Mouse (Mus musculus): ENCODE measurements around the gene Sipa1. TPM values are rescaled to one million over a fixed set of nuclear protein-coding genes. Genes with fewer than 3 reads are reported as not detected.
A peak's percentile ranks its signal among the peaks of the same experiment; 100 is the strongest.

Gene Sipa1
- polyA plus RNA-seq, 1 experiment from 2014 or later: 49.3 TPM

DNA sequence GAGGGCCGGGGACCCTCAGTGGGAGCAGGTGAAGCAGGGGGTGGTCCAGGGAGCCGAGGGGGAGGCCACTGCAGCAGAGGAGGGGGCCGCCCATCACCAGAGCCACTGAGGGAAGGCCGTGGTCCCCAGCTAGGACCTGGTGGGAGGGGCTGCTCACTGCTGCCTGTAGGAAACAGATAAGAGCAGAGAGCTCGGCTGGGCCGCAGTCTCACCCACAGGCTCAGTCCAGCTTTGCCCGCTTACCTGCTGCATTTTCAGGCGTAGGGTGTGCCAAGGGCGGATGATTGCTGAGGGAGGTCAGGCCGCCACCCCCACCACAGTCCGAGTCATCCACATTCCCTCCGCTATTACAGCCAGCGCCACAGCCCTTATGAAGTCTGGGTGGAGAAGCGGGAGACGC is 2.0 kb upstream of the Sipa1 start:
- DNase-seq (no peak), ATAC-seq (ENCODE audit: insufficient read depth) (no peak)
- H3K27ac ChIP-seq (ENCODE audit: low read depth): no peak overlapping the region
- no peak overlapping the region for H3K9ac ChIP-seq
- no peak overlapping the region for H3K4me3 ChIP-seq (ENCODE audit: low read depth, low read length)
- peaks cover 5% of the 10 kb centered on the region; the same call in 1 of the 2 replicates for H3K4me1 ChIP-seq (ENCODE audit: insufficient read depth)
- WGBS: 83% methylated on average over 15 of the region's 15 CpGs
- peaks cover 43% of the 10 kb centered on the region for H3K36me3 ChIP-seq (ENCODE audit: insufficient read depth)
- no peak for TF ChIP-seq CTCF (IDR thresholded peaks at IDR 0.05; ENCODE audit: low read depth)
- H3K9me3 ChIP-seq (ENCODE audit: low read depth, low read length): no peaks in the 10 kb centered on the region
- H3K27me3 ChIP-seq (ENCODE audit: insufficient read depth, low read length): no peaks in the 10 kb centered on the region
- no peak overlapping the region for H3K4me2 ChIP-seq

DNA sequence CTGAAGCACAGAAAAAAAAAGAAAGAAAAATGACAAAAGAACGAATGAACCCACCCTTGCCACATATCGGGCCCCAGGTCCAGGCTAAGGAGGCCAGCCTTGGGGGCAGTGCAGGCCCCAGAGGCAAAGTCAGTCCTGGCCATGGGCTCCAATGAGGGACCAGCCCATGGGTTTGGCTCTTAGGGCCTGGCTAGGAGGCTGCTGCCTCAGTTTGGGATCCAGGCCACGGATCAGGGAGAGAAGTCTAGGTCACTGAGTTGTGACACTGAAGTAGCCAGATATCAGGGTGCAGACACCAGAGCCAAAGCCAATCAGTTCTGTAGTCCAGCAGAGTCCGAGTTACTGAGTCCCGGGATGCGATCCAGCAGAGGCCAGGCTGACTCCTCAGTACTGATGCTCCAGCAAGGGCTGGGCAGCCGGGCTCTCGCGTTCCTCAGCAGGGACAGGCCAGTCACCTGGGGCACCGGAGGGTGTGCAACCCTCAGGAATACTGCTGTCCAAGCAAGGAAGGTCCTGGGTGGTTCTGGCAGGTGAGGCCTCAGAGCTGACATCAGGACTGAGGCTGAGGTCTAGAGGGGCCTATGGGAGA is 1.3 kb upstream of the Sipa1 start:
- TF ChIP-seq CTCF (IDR thresholded peaks at IDR 0.05; ENCODE audit: low read depth): no peak
- ATAC-seq (ENCODE audit: insufficient read depth) (no peak), DNase-seq (no peak)
- no peak overlapping the region for H3K4me2 ChIP-seq
- H3K27ac ChIP-seq (ENCODE audit: low read depth): no peak overlapping the region
- H3K9ac ChIP-seq: no peak overlapping the region
- peaks cover 46% of the 10 kb centered on the region for H3K36me3 ChIP-seq (ENCODE audit: insufficient read depth)
- peaks cover 5% of the 10 kb centered on the region; the same call in 1 of the 2 replicates for H3K4me1 ChIP-seq (ENCODE audit: insufficient read depth)
- no peak overlapping the region for H3K4me3 ChIP-seq (ENCODE audit: low read depth, low read length)
- no peaks in the 10 kb centered on the region for H3K9me3 ChIP-seq (ENCODE audit: low read depth, low read length)
- H3K27me3 ChIP-seq (ENCODE audit: insufficient read depth, low read length): no peaks in the 10 kb centered on the region
- 87% methylated on average over 10 of the region's 10 CpGs for WGBS

DNA sequence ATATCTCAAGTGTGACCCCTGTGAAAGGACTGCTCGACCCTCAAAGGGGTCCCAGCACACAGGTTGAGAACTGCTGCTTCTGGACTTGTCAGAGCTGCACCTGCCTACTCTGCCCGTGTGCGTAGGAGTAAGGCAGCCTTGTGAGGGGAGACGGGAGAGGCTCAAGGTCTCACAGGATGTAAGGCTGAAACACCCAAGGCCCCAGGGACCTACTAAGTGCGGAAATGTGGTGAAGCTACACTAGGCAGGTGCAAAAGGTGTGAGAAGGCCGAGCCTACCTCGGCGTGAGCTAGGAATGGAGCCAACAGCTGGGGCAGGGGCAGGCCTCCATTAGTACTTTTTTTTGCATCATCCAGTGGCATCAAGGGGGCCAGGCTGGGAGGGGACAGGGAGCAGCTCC is 1.2 kb downstream of the Sipa1 start:
- Histone ChIP-seq H3K9me3 (ENCODE audit: low read depth, low read length) (no peaks in the 10 kb centered on the region), H3K4me2 (peak overlapping the region; percentile 60), H3K4me3 (ENCODE audit: low read depth, low read length) (peak overlapping the region; percentile 58), H3K4me1 (ENCODE audit: insufficient read depth) (peaks cover 5% of the 10 kb centered on the region; the same call in 1 of the 2 replicates), H3K9ac (peak overlapping the region; percentile 60), H3K27ac (ENCODE audit: low read depth) (peak overlapping the region; percentile 91; the same call in 1 of the 2 replicates), H3K36me3 (ENCODE audit: insufficient read depth) (peaks cover 55% of the 10 kb centered on the region), H3K27me3 (ENCODE audit: insufficient read depth, low read length) (no peaks in the 10 kb centered on the region)
- DNase-seq (no peak), ATAC-seq (ENCODE audit: insufficient read depth) (no peak)
- WGBS: 61% methylated on average over 8 of the region's 8 CpGs
- TF ChIP-seq CTCF (IDR thresholded peaks at IDR 0.05; ENCODE audit: low read depth): no peak

DNA sequence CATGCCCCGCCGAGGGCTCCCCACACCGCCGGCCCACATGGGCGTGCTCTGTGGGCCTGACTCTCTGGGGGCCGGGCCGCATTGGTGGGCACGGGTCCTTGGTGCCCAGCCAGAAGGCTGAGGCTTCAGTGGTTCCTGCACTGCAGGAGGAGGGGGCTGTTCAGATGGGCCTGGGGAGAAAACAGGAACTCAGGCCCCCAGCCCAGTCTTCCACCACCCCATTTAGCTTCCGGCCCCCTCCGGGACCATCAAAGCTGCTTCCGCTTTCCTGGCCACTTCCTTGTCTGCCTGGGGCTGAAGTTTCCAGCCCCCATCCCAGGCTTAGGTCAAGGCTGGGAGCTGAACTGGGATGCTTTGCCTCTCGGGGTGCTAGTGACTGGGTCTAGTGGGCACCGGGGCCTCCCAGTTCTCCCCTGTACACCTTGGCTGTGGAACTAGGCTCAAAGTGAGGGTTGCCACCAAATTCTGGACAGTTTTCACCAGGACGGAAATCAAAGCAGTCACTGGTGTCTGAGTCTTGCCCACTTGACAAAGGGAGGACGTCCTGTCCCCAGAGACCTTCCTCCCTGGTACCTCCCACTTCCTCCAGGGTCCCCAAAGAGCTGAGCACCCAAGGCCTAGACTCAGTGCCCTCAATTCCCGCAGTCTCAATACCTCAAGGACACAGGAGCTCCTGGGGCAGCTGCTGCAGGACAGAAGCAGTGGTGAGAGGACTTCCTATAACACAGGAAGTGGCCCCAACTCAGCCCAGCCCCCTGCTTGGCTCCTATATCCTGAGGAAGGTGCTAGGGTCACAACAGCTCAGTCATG is 2.4 kb downstream of the Sipa1 start:
- ATAC-seq (ENCODE audit: insufficient read depth): no peak
- WGBS: 68% methylated on average over 16 of the region's 16 CpGs
- DNase-seq: peak; percentile 53
- H3K27me3 ChIP-seq (ENCODE audit: insufficient read depth, low read length): no peaks in the 10 kb centered on the region
- no peaks in the 10 kb centered on the region for H3K9me3 ChIP-seq (ENCODE audit: low read depth, low read length)
- H3K4me2 ChIP-seq: peak overlapping the region; percentile 60
- H3K9ac ChIP-seq: peak overlapping the region; percentile 23; the same call in 1 of the 2 replicates
- H3K4me1 ChIP-seq (ENCODE audit: insufficient read depth): peaks cover 5% of the 10 kb centered on the region; the same call in 1 of the 2 replicates
- TF ChIP-seq CTCF (IDR thresholded peaks at IDR 0.05; ENCODE audit: low read depth): no peak
- peak overlapping the region; percentile 26 for H3K4me3 ChIP-seq (ENCODE audit: low read depth, low read length)
- peak overlapping the region; percentile 91 for H3K27ac ChIP-seq (ENCODE audit: low read depth)
- H3K36me3 ChIP-seq (ENCODE audit: insufficient read depth): peaks cover 48% of the 10 kb centered on the region

DNA sequence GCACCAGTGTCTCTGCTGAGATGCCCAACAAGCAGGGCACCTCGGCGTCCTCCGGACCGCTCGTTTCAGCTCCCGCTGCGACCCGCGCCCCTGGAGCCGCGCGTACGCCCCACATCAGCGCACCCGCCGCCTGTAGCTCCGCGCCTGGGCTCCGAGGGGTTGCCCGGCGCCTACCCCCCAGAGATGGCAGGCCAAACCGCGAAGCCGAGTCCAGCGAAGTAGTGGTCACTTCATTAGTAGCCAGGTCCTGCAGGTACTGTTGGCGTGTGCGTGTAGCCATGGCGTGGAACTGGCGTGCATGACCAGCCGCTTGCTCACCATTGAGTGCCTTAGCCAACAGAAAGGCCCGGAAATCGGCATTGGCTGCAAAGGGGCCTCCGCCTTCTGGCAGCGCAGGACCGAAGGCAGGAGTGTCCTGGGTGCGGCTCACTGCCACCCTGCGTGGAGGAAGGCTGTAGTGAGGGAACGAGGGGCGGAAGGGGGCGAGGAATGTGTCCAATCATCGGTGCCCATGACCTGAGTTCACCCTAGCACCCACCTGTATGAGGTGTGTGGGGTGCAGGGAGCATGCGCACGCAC is 8.7 kb downstream of the Sipa1 start:
- H3K9ac ChIP-seq: peak overlapping the region; percentile 46
- TF ChIP-seq CTCF (IDR thresholded peaks at IDR 0.05; ENCODE audit: low read depth): no peak
- H3K9me3 ChIP-seq (ENCODE audit: low read depth, low read length): no peaks in the 10 kb centered on the region
- ATAC-seq (ENCODE audit: insufficient read depth) (peak; percentile 26), DNase-seq (peak; percentile 57)
- H3K27me3 ChIP-seq (ENCODE audit: insufficient read depth, low read length): peaks cover 17% of the 10 kb centered on the region
- WGBS: 11% methylated on average over 43 of the region's 43 CpGs
- peaks cover 64% of the 10 kb centered on the region for H3K36me3 ChIP-seq (ENCODE audit: insufficient read depth)
- peak overlapping the region; percentile 43 for H3K4me3 ChIP-seq (ENCODE audit: low read depth, low read length)
- H3K27ac ChIP-seq (ENCODE audit: low read depth): no peak overlapping the region
- peak overlapping the region; percentile 85 for H3K4me2 ChIP-seq
- H3K4me1 ChIP-seq (ENCODE audit: insufficient read depth): 0 out of 2 replicates have a peak, but pooled peaks cover 5% of the 10 kb centered on the region

DNA sequence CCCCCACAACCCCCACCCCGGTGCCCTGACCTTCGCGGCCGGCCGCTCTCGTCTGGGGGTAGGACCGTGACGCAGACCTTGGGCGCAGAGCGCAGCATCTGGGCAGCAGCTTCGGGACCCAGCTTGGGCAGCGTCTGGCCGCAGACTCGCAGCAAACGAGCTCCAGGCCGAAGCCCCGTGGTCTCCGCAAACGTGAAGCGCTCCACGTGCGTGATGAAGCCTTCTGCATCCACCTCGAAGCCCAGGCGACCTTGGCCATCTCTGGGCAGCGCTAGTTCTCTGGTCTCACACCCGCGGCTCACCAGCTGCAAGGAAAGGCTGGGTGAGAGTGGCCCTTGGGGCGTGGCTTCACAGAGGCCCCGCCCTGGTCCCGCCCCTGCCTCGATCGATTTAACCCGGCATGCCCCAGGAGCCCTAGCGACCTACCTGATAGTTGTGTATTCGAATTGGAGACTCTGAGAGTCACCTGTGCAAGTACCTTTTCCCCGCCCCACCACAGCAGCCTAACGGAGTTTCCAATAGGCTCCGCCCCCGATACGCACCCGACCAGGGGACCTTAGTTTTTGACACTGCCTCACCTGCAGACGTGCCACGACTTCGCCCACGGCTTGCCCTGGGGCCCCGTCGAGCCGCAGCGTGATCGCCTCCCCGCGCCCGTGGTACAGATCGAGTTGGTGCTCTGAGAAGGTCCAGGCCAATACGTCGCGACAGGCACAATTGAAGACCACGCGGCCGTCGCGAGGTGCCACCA is 9.4 kb downstream of the Sipa1 start:
- WGBS: 9% methylated on average over 62 of the region's 62 CpGs
- H3K9ac ChIP-seq: peak overlapping the region; percentile 46

More for the DNA sequence above, 9.4 kb downstream of the Sipa1 start:
- Histone ChIP-seq H3K4me1 (ENCODE audit: insufficient read depth) (0 out of 2 replicates have a peak, but pooled peaks cover 6% of the 10 kb centered on the region), H3K27ac (ENCODE audit: low read depth) (no peak overlapping the region), H3K4me3 (ENCODE audit: low read depth, low read length) (peak overlapping the region; percentile 43), H3K4me2 (peak overlapping the region; percentile 85), H3K36me3 (ENCODE audit: insufficient read depth) (peaks cover 60% of the 10 kb centered on the region), H3K9me3 (ENCODE audit: low read depth, low read length) (no peaks in the 10 kb centered on the region), H3K27me3 (ENCODE audit: insufficient read depth, low read length) (peaks cover 17% of the 10 kb centered on the region)
- DNase-seq (peak; percentile 72), ATAC-seq (ENCODE audit: insufficient read depth) (peak; percentile 50)
- TF ChIP-seq CTCF (IDR thresholded peaks at IDR 0.05; ENCODE audit: low read depth): no peak

All from lung, embryonic 14.5 days (tissue).